Mouse (Mus musculus) left cerebral cortex, adult 18-20 months (tissue): Measurements from ENCODE around the gene Pdxdc1. TPM values are rescaled to one million over a fixed set of nuclear protein-coding genes. Genes with fewer than 3 reads are reported as not detected.
"Not testable (repeated sequence)": the region's sequence is repeated elsewhere in the genome, so short reads cannot be mapped to it uniquely, and the experiment has no call there.

Experiments
- DNase-seq, 2 experiments: peaks; one replicate each; pipeline ENCODE4 v3.0.0; 2021 to 2022; ENCODE audit warnings: low spot score in 2 of 2, mixed read lengths in 1 of 2
- microRNA-seq, 2 experiments: library from miRNA; unstranded; fragments of <30 nt; microRNA quantifications; one replicate each; pipeline ENCODE4 v1.2.0; 2021
- total RNA-seq, 2 experiments: library from RNA; stranded (reverse); gene quantifications; 2 replicates each; pipeline ENCODE4 v1.2.3; 2021

Gene Pdxdc1
- total RNA-seq, 2 experiments from 2014 or later: 62.0 to 82.6 TPM

DNA sequence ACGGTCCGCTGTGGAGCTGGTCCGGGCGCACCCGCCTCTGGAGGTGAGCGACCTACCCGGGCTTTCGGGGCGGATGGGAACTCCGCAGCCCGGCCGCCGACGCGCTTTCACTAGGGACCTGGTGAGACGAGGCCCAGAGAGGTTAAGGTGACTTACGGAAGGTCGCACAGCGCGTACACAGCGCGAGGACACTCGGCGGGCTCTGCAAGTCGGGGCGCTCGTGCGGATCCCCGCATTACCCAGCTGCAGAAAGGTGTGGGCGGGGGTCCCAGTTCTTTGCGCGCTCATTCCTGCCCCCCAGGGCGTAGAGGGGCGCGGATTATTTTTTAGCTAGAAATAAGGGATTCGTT lies 83.6 kb downstream of the Pdxdc1 start:
- peak in 1 of 2 experiments; percentile 20 for DNase-seq

DNA sequence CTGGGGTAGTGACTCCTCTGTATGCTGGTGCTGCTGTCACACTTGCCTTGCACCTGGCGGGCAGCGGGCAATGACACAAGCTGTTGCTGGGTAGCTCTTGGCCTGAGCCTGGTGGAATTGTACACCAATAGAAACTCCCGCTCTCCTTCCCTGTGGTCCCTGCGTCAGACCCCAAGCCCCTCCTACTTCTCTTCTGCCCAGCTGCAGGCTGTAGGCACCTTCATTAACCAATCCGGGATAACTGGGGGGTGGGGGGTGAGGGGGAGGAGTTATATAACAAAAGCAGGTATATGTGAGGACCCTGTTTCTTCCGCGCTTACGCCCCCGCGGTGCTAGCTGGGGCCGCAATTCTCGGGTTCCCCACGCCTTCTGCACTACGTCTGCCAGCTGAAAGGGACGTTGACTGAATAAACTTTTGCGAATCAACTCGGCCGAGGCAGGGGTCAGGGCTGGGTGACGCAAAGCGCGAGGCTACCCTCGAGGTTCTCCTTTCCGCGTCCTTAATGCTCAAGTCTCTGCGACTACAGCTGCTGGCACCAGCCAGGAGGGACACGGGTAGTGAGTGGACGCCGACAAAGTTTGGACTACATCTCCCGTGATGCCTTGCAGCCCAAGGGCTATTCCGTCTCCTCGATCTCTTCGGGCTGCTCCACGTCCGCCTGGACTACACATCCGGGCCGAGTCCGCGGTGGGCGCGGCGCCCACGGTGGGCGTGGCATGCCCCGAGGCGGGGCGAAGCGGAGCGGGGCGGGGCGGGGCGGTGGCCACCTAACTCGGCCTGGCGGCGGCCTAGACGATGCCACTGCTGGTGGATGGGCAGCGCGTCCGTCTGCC lies 84.2 kb downstream of the Pdxdc1 start, which contains the start of gene Ntan1:
Gene Ntan1 (plus strand): TSS at position 286 of the 834 bp plus-strand sequence.
- DNase-seq: peak; percentile 95 to 96

DNA sequence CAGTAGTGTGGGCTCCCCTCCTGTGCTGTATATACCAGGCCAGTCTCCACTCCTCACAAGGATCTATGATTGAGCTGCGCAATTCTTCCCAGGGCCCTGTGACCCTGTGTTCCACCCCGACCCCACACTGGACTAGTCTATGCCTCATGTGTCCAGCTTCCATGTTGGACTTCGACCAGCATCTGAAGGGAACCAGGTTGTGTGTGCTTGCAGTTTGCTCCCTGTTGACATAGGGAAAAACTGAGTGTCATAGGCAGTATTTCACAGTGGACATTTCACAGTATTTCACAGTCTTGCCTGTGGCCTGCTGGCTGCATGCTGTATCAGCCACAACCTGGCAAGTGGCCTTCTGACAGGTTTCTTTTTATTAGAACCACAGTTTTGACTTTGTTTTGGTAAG lies 89.7 kb downstream of the Pdxdc1 start:
- DNase-seq: no peak

DNA sequence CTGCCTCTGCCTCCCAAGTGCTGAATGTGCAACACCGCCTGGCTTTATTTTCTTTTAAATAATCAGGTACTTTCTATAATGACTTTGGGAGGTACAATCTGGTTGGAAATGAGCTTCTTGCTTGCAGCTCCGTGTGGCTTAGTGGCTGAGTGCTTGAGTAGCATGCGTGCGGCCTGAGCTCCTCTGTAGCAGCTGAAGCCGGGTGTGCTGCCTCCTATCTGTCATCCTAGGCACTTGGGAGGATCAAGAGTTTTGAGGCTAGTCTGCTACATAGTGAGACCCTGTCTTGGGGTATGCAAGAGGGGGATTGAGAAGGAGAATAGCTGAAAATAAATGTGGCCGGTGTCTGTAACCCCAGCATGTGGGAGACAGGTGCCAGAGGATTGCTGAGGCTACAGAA lies 90.8 kb downstream of the Pdxdc1 start:
- DNase-seq: no peak

DNA sequence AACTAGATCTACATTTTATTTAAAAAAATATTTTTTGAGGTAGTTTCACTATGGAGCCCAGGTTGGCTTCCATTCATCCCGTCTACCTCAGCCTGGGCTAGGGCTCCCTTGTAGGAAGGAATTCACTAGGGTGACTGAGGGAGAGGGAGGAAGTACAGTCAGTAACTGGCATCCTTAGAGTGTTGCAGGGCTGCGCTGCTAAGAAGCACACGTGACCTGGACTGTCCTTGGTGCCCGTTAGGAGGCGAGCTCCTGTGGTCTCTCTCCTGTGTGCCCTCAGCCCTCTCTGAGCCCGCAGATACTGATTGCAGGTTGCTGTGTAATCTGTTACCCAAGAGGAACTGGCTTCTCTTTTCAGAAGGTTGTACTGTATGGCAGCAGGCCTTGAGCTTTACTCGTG lies 94.5 kb downstream of the Pdxdc1 start:
- no peak for DNase-seq

DNA sequence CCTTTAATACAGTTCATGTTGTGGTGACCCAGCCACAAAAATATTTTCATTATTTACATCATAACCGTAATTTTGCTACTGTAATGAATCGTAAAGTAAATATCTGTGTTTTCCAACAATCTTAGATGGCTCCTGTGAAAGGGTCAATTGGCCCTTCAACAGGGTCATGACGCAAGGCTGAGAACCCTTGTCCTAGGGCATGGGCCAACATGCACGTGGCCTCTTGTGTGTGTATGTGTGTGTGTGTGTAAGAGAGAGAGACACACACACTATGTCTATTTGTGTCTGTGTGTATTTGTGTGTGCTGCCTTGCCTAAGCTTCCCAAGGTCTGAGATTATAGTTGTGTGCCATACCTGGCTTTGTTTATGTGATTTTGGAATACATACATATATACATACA lies 95.3 kb downstream of the Pdxdc1 start:
- DNase-seq: no peak

DNA sequence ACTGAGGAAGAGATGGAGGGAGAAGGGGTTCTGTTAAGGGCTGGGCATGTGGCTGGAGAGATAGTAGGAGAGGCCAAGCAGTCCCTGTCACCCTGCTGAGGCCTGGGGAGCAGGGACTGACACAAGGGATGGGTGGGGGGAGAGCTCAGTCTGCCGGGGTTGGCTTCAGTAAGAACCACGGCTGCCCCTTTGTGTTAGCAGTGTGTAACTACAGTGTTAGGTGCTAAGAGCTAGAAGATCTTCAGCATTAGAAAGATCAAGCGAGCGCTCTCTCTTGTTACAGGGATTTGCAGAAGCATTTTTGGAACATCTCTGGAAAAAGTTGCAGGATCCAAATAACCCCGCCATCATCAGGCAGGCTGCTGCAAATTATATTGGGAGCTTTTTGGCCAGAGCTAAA lies 98.3 kb downstream of the Pdxdc1 start:
- DNase-seq: peak in 1 of 2 experiments; percentile 29

DNA sequence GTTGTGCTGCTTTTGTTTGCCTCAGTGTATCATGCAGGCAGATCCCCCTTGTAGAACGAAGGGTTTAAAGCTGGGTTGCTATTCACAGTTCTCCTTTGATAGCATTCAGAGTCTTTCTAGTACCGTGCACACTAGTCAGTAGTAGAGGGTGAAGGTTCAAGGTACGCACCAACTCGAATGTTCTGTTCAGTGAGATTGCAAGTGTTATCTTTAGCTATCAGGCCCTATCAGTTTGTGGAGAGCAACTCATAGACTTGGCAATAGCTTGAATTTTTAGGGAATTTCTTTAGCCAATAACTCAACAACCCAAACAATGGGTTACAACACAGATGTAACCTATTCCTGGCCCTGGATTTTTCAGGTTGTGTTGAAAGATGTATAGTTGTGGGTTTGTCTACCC lies 101.7 kb downstream of the Pdxdc1 start:
- DNase-seq: no peak

DNA sequence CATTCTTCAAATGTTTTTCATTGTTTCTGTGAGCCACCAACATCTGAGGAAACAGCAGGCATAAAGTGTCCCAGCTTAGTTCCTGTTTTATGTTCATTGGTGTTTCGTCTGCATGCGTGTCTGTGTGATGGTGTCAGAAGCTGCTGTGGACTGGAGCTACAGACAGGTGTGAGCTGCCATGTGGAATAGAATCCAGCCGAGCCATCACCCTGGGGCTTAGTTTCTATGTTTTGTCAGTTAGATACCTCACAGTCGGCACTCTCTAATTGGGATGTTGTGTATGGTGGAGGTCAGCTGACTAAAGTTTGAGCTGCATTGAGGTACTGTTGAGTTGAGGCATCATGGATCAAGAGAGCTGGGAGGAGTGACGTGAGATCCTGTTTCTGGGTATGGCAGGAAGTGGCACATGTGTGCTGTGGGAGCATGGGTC lies 106.2 kb downstream of the Pdxdc1 start:
- no peak for DNase-seq

DNA sequence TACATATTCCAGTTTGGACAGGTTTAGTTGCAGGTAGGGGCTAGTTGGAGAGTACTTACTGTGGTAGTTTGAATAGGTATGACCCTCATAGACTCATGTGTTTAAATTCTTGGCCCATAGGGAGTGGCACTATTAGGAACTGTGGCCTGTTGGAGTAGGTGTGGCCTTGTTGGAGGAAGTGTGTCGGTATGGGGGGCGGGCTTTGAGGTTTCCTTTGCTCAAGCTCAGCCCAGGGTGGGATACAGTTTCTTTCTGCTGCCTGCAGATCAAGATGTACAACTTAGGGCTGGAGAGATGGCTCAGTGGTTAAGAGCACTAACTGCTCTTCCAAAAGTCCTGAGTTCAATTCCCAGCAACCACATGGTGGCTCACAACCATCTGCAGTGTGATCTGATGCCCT lies 109.5 kb downstream of the Pdxdc1 start:
- not testable (repeated sequence) for DNase-seq

DNA sequence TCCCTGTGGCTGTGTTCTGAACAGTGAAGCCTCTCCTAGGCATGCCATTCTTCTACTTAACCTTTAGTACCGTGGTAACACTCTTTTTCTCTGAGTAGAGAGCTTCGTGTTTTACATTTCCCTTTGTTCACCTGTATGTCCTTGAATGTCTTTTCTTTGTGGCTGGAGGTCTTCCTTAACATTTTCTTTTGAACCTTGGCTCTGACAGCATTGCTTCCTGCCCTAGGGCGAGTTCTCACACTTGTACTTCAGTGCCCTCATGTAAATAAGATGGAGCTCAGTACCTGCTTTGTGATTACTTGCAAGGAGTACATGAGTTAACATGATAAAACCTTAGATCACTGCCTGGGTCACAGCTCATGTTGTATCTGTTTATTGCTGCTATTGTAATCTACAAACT lies 117.0 kb downstream of the Pdxdc1 start:
- no peak for DNase-seq

Small RNA genes within 50 kb of the gene (microRNA-seq; reads per million reads assigned to microRNA genes)
- 0 reads per million in 2 experiments for gene Gm27734

Other genes with a start within 250 kb of the Pdxdc1 start
- 10 to 100 TPM; 22.4 to 24.3 TPM for gene Parn, start 235.0 kb downstream of the Pdxdc1 start, total RNA-seq
- gene Bfar, start 231.3 kb downstream of the Pdxdc1 start, total RNA-seq: 10 to 100 TPM; 32.6 to 36.7 TPM
- 1 to 10 TPM; 3.5 to 4.0 TPM for gene 3110001I22Rik, start 231.2 kb downstream of the Pdxdc1 start, total RNA-seq
- not detected for gene Pla2g10, start 172.1 kb downstream of the Pdxdc1 start, total RNA-seq
- gene Rrn3, start 122.4 kb downstream of the Pdxdc1 start, total RNA-seq: 10 to 100 TPM; 49.1 to 51.7 TPM
- 100 to 1,000 TPM in 1 of 2 experiments, 10 to 100 TPM in 1; 96.8 to 109 TPM for gene Ntan1, start 84.3 kb downstream of the Pdxdc1 start, total RNA-seq
- gene Mpv17l, start within 50 bp of the Pdxdc1 start, total RNA-seq: 10 to 100 TPM; 69.7 to 75.5 TPM
- gene 2900011O08Rik, start 83.5 kb upstream of the Pdxdc1 start, total RNA-seq: 100 to 1,000 TPM; 287 to 294 TPM
- gene Ifitm7, start 83.8 kb upstream of the Pdxdc1 start, total RNA-seq: 1 to 10 TPM in 1 of 2 experiments, under 1 TPM in 1; 0.77 to 1.4 TPM